Mouse (Mus musculus): ENCODE measurements at regions not wholly inside any gene's neighbourhood (a gene's known extent, or its start where the extent isn't known, plus 50 kb on each side); places are given as distances from the start of the nearest gene placed in this dataset.

DNA sequence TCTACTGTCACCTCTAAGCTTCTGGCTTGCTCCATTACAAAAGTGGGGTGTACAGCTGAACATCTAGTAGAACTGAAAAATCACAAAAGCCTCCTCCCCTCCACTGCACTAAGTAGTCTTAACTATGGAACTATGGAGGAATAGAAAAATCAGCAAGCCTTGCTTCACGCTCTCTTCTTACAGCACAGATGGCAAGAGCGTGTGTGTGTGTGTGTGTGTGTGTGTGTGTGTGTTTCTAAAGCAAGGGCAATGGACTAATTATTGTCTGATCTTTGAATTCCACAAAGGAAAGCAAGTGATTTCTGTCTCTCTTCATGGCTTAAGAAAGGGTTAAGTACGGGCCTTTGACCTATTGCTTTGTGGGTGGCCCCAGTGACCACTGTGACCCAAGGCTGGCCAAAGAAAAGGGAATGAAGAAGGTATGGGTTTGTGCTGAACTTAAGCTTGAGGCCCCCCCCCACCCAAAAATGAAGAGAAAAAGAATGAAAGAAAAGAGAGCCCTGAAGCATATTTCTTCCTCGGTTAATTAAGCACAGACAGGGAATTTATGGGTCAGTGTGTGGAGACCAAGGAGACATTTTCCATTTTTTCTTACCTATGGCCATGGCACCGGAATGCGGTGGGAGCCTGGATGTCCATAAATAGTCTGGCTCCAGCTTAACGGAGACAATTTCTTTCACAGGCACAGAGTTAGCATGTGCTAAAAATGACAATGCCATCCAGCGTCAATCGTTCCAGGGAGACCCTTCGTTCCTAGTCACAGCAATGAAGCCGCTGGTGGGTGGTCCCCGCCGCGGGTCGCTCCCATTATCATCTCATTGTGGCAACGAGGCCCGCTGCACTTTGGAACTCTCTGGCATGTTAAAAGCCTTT is 119.8 kb downstream of the Zbtb18 start:
- Histone ChIP-seq H3K27me3 (ENCODE audit: control insufficient read depth, insufficient read depth, low read depth, low read length) (no peaks in the 10 kb centered on the region), H3K4me1 (ENCODE audit: control insufficient read depth, low read depth, low read length) (no peaks in the 10 kb centered on the region), H3K4me2 (ENCODE audit: low read depth, low read length) (no peak overlapping the region), H3K9ac (ENCODE audit: low read depth, low read length) (no peak overlapping the region), H3K4me3 (ENCODE audit: low read depth, low read length) (no peak overlapping the region), H3K27ac (ENCODE audit: low read length) (no peak overlapping the region), H3K36me3 (ENCODE audit: control insufficient read depth, insufficient read depth) (no peaks in the 10 kb centered on the region), H3K9me3 (replicated peaks; ENCODE audit: control insufficient read depth, low read length) (no peaks in the 10 kb centered on the region)
- ATAC-seq (ENCODE audit: low read depth): no peak
- 76% methylated on average over 17 of the region's 17 CpGs for WGBS (ENCODE audit: insufficient replicate concordance)

- no peak for ATAC-seq (ENCODE audit: low read depth)
- Histone ChIP-seq H3K4me3 (ENCODE audit: low read depth, low read length) (no peak overlapping the region), H3K4me1 (ENCODE audit: control insufficient read depth, low read depth, low read length) (no peaks in the 10 kb centered on the region), H3K27ac (ENCODE audit: low read length) (no peak overlapping the region), H3K9me3 (replicated peaks; ENCODE audit: control insufficient read depth, low read length) (no peaks in the 10 kb centered on the region), H3K4me2 (ENCODE audit: low read depth, low read length) (no peak overlapping the region), H3K27me3 (ENCODE audit: control insufficient read depth, insufficient read depth, low read depth, low read length) (no peaks in the 10 kb centered on the region), H3K9ac (ENCODE audit: low read depth, low read length) (no peak overlapping the region), H3K36me3 (ENCODE audit: control insufficient read depth, insufficient read depth) (no peaks in the 10 kb centered on the region)
- WGBS (ENCODE audit: insufficient replicate concordance): 76% methylated on average over 5 of the region's 5 CpGs
Measured at GRCm38 (mm10) chr1:177562589-177562912, 120.4 kb downstream of the Zbtb18 start.

GRCm38 (mm10) chr1:177565678-177566077 is 123.5 kb downstream of the Zbtb18 start:
- Histone ChIP-seq H3K4me1 (ENCODE audit: control insufficient read depth, low read depth, low read length) (no peaks in the 10 kb centered on the region), H3K27ac (ENCODE audit: low read length) (no peak overlapping the region), H3K4me2 (ENCODE audit: low read depth, low read length) (no peak overlapping the region), H3K9ac (ENCODE audit: low read depth, low read length) (no peak overlapping the region), H3K9me3 (replicated peaks; ENCODE audit: control insufficient read depth, low read length) (no peaks in the 10 kb centered on the region), H3K4me3 (ENCODE audit: low read depth, low read length) (no peak overlapping the region), H3K27me3 (ENCODE audit: control insufficient read depth, insufficient read depth, low read depth, low read length) (no peaks in the 10 kb centered on the region), H3K36me3 (ENCODE audit: control insufficient read depth, insufficient read depth) (no peaks in the 10 kb centered on the region)
- ATAC-seq (ENCODE audit: low read depth): no peak
- WGBS (ENCODE audit: insufficient replicate concordance): 59% methylated on average over 3 of the region's 3 CpGs

GRCm38 (mm10) chr1:177568056-177568816 is 126.1 kb downstream of the Zbtb18 start:
- no peak overlapping the region for H3K27ac ChIP-seq (ENCODE audit: low read length)
- no peaks in the 10 kb centered on the region for H3K4me1 ChIP-seq (ENCODE audit: control insufficient read depth, low read depth, low read length)
- H3K9me3 ChIP-seq (replicated peaks; ENCODE audit: control insufficient read depth, low read length): no peaks in the 10 kb centered on the region
- H3K9ac ChIP-seq (ENCODE audit: low read depth, low read length): no peak overlapping the region
- no peaks in the 10 kb centered on the region for H3K27me3 ChIP-seq (ENCODE audit: control insufficient read depth, insufficient read depth, low read depth, low read length)
- ATAC-seq (ENCODE audit: low read depth): no peak
- H3K36me3 ChIP-seq (ENCODE audit: control insufficient read depth, insufficient read depth): no peaks in the 10 kb centered on the region
- no peak overlapping the region for H3K4me3 ChIP-seq (ENCODE audit: low read depth, low read length)
- WGBS (ENCODE audit: insufficient replicate concordance): 41% methylated on average over 9 of the region's 9 CpGs
- H3K4me2 ChIP-seq (ENCODE audit: low read depth, low read length): no peak overlapping the region

DNA sequence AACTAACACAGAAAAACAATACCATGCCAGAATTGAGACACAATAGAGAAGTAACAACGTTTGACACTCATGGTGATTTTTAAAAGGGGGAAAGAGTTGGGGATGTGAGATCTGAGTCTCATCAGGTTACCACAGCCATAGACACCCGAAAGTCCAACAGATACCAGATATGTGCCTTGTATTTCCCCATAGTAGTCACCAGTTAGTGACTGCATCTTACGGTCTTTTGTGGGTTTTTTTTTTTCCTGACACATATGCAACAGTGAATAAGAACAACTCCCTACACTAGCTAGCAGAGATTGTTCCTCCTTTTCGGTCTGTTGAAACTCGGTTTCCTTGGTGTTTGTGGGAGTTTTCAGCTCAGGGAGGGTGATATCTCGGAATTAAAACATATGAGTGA is 127.4 kb downstream of the Zbtb18 start:
- ATAC-seq (ENCODE audit: low read depth): no peak
- Histone ChIP-seq H3K4me1 (ENCODE audit: control insufficient read depth, low read depth, low read length) (no peaks in the 10 kb centered on the region), H3K27me3 (ENCODE audit: control insufficient read depth, insufficient read depth, low read depth, low read length) (no peaks in the 10 kb centered on the region), H3K4me2 (ENCODE audit: low read depth, low read length) (no peak overlapping the region), H3K27ac (ENCODE audit: low read length) (no peak overlapping the region), H3K4me3 (ENCODE audit: low read depth, low read length) (no peak overlapping the region), H3K36me3 (ENCODE audit: control insufficient read depth, insufficient read depth) (no peaks in the 10 kb centered on the region), H3K9ac (ENCODE audit: low read depth, low read length) (no peak overlapping the region), H3K9me3 (replicated peaks; ENCODE audit: control insufficient read depth, low read length) (no peaks in the 10 kb centered on the region)
- WGBS (ENCODE audit: insufficient replicate concordance): 51% methylated on average over 6 of the region's 6 CpGs

DNA sequence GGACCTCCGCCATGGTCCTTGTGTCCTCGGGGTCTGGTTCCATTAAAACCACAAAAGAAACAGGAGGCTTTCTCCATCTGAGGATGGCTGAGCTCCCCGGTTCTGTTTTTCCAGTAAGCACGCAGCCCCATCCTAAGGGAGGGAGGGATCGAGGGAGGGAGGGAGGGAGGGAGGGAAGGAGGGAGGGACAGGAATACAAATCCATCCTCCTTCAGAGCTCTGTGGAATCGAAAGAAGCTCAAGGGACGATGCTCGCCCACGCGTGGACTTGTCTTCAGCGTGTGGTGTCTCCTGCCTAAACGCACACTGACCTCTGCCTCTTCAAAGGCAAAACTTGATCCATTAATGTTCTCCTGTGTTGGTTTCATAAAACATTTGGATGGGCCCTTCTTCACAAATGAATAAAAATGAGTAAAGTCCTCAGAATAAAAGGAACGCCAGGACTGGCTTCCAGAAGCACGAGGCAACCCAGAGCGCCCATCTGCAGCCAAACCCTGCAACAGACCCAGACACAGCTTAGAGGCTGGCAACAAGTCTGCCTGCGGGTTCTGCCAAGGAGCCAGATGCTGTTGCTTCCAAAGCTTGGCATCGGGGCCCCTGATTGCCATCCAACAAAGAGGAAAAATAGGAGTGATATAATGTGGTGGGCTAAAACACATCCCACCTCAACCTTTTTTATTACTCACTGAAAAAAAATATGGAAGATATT is 131.0 kb downstream of the Zbtb18 start:
- H3K4me2 ChIP-seq (ENCODE audit: low read depth, low read length): no peak overlapping the region
- no peak overlapping the region for H3K4me3 ChIP-seq (ENCODE audit: low read depth, low read length)
- H3K9ac ChIP-seq (ENCODE audit: low read depth, low read length): no peak overlapping the region
- no peaks in the 10 kb centered on the region for H3K9me3 ChIP-seq (replicated peaks; ENCODE audit: control insufficient read depth, low read length)
- ATAC-seq (ENCODE audit: low read depth): no peak
- no peaks in the 10 kb centered on the region for H3K36me3 ChIP-seq (ENCODE audit: control insufficient read depth, insufficient read depth)
- no peaks in the 10 kb centered on the region for H3K4me1 ChIP-seq (ENCODE audit: control insufficient read depth, low read depth, low read length)
- no peak overlapping the region for H3K27ac ChIP-seq (ENCODE audit: low read length)
- 76% methylated on average over 17 of the region's 17 CpGs for WGBS (ENCODE audit: insufficient replicate concordance)
- H3K27me3 ChIP-seq (ENCODE audit: control insufficient read depth, insufficient read depth, low read depth, low read length): no peaks in the 10 kb centered on the region

DNA sequence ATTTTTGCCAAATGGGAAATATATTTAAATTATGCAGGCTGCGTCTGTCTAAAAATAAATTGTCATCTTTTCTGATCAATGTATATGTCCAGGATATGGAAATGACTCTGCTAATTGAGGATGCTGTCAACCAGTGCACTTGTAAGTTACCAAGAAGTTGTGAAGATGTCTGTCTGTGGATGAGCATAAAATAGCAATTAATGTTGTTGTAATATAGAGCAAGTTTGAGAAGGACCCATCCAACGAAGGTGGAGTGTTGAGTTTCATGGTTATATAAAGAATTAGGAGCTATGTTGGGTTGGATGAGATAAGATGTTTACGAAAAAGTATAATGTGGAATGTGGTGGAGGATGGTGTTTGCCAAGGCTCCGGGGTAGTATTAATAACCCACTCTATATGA is 131.6 kb downstream of the Zbtb18 start:
- Histone ChIP-seq H3K4me3 (ENCODE audit: low read depth, low read length) (no peak overlapping the region), H3K27ac (ENCODE audit: low read length) (no peak overlapping the region), H3K27me3 (ENCODE audit: control insufficient read depth, insufficient read depth, low read depth, low read length) (no peaks in the 10 kb centered on the region), H3K9ac (ENCODE audit: low read depth, low read length) (no peak overlapping the region), H3K4me2 (ENCODE audit: low read depth, low read length) (no peak overlapping the region), H3K36me3 (ENCODE audit: control insufficient read depth, insufficient read depth) (no peaks in the 10 kb centered on the region), H3K9me3 (replicated peaks; ENCODE audit: control insufficient read depth, low read length) (no peaks in the 10 kb centered on the region), H3K4me1 (ENCODE audit: control insufficient read depth, low read depth, low read length) (no peaks in the 10 kb centered on the region)
- ATAC-seq (ENCODE audit: low read depth): no peak
- WGBS (ENCODE audit: insufficient replicate concordance): 64% methylated on average over 4 of the region's 4 CpGs

DNA sequence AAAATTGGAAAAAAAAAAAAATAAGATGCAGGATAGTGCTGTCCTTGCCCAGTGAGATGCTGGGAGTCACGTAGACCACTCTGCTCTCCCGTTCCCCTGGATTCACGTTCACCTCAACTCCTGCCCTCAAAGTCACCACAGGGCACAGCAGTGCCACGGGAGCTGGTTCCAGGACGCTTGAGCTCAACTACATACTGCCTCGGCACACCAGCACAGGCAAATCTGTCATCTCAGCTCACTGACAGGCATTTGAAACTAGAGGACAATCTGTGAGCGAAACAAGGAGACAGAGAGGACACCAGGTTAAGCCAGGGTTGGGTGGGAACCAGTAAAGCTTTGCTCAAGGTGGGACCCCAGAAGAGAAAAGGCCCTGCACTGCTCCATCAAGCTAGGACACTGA is 132.2 kb downstream of the Zbtb18 start:
- no peak overlapping the region for H3K4me2 ChIP-seq (ENCODE audit: low read depth, low read length)

More for the DNA sequence above, 132.2 kb downstream of the Zbtb18 start:
- Histone ChIP-seq H3K27me3 (ENCODE audit: control insufficient read depth, insufficient read depth, low read depth, low read length) (no peaks in the 10 kb centered on the region), H3K9me3 (replicated peaks; ENCODE audit: control insufficient read depth, low read length) (no peaks in the 10 kb centered on the region), H3K27ac (ENCODE audit: low read length) (no peak overlapping the region), H3K4me3 (ENCODE audit: low read depth, low read length) (no peak overlapping the region), H3K4me1 (ENCODE audit: control insufficient read depth, low read depth, low read length) (no peaks in the 10 kb centered on the region), H3K36me3 (ENCODE audit: control insufficient read depth, insufficient read depth) (no peaks in the 10 kb centered on the region), H3K9ac (ENCODE audit: low read depth, low read length) (no peak overlapping the region)
- no peak for ATAC-seq (ENCODE audit: low read depth)
- WGBS (ENCODE audit: insufficient replicate concordance): 62% methylated on average over 7 of the region's 7 CpGs
